Mouse (Mus musculus) left cerebral cortex, postnatal 14 days (tissue): ENCODE data around the gene Zfp3. TPM values are rescaled to one million over a fixed set of nuclear protein-coding genes. Genes with fewer than 3 reads are reported as not detected.
A peak's percentile ranks its signal among the peaks of the same experiment; 100 is the strongest.

Source experiments
- DNase-seq, 2 experiments: peaks; one replicate each; pipeline ENCODE4 v3.0.0; 2021 to 2022; ENCODE audit warnings: low spot score in 2 of 2, mixed read lengths in 1 of 2
- intact Hi-C: fragments of 180-260 bp; cut with DNase I; formaldehyde crosslinking; loops from one replicate; pipeline ENCODE4 v1.15.1; 2025
- total RNA-seq, 2 experiments: library from RNA; stranded (reverse); gene quantifications; 2 replicates each; pipeline ENCODE4 v1.2.3; 2021

Zfp3 gene
- total RNA-seq, 2 experiments from 2014 or later = 14.6 to 14.8 TPM

GRCm38 (mm10) chr11:70802208-70802864 lies 38.3 kb downstream of the Zfp3 start:
- intact Hi-C loops = no loop called here
- no peak for DNase-seq

GRCm38 (mm10) chr11:70802865-70803261 lies 38.9 kb downstream of the Zfp3 start:
- no peak for DNase-seq
- intact Hi-C loops = no loop called here

- intact Hi-C loops = no loop called here
- DNase-seq = no peak
These were observed 39.7 kb downstream of the Zfp3 start for GRCm38 (mm10) chr11:70803711-70804200.

- intact Hi-C loops = no loop called here
- DNase-seq = no peak
These were observed 40.4 kb downstream of the Zfp3 start for GRCm38 (mm10) chr11:70804395-70804794.

- no peak for DNase-seq
- intact Hi-C loops = no loop called here
These were observed 41.7 kb downstream of the Zfp3 start for GRCm38 (mm10) chr11:70805641-70806175.

- no peak for DNase-seq
- intact Hi-C loops = no loop called here
These were observed 42.7 kb downstream of the Zfp3 start for GRCm38 (mm10) chr11:70806697-70807096.

- no peak for DNase-seq
- intact Hi-C loops = no loop called here
These were observed 43.6 kb downstream of the Zfp3 start for GRCm38 (mm10) chr11:70807630-70808029.

GRCm38 (mm10) chr11:70808101-70808500 lies 44.1 kb downstream of the Zfp3 start:
- no peak for DNase-seq
- intact Hi-C loops = no loop called here

- DNase-seq = no peak
- intact Hi-C loops = no loop called here
These were observed 45.0 kb downstream of the Zfp3 start for GRCm38 (mm10) chr11:70809011-70809410.

GRCm38 (mm10) chr11:70811041-70811440 lies 47.0 kb downstream of the Zfp3 start:
- no peak for DNase-seq
- intact Hi-C loops = no loop called here

GRCm38 (mm10) chr11:70811471-70812240 lies 47.6 kb downstream of the Zfp3 start:
- intact Hi-C loops = no loop called here
- no peak for DNase-seq

- DNase-seq = no peak
- intact Hi-C loops = no loop called here
These were observed 48.4 kb downstream of the Zfp3 start, which contains the start of gene Scimp for GRCm38 (mm10) chr11:70812365-70812764. Scimp (minus strand) TSS chr11:70812586.

- DNase-seq = no peak
- intact Hi-C loops = loop anchor here (1.0 kb wide), 1 partner anchor 37 kb away; no protein-coding TSS in a partner anchor
These were observed 51.1 kb downstream of the Zfp3 start for GRCm38 (mm10) chr11:70815071-70815470.

GRCm38 (mm10) chr11:70815498-70816078 lies 51.6 kb downstream of the Zfp3 start:
- intact Hi-C loops = loop anchor here (1.0 kb wide), 1 partner anchor 37 kb away; no protein-coding TSS in a partner anchor
- peak; percentile 74 to 77 for DNase-seq

GRCm38 (mm10) chr11:70816770-70817169 lies 52.8 kb downstream of the Zfp3 start:
- intact Hi-C loops = no loop called here
- DNase-seq = no peak

GRCm38 (mm10) chr11:70820120-70820519 lies 56.1 kb downstream of the Zfp3 start:
- intact Hi-C loops = no loop called here
- DNase-seq = no peak

GRCm38 (mm10) chr11:70821728-70822591 lies 58.0 kb downstream of the Zfp3 start:
- intact Hi-C loops = no loop called here
- no peak for DNase-seq
